Mouse (Mus musculus): ENCODE measurements around the gene Wdr27. TPM values are rescaled to one million over a fixed set of nuclear protein-coding genes. Genes with fewer than 3 reads are reported as not detected.
"Not testable (repeated sequence)": the region's sequence is repeated elsewhere in the genome, so short reads cannot be mapped to it uniquely, and the experiment has no call there.

Wdr27 gene
- total RNA-seq, 4 experiments from 2014 or later = 3.5 to 9.7 (median 6.9) TPM

DNA sequence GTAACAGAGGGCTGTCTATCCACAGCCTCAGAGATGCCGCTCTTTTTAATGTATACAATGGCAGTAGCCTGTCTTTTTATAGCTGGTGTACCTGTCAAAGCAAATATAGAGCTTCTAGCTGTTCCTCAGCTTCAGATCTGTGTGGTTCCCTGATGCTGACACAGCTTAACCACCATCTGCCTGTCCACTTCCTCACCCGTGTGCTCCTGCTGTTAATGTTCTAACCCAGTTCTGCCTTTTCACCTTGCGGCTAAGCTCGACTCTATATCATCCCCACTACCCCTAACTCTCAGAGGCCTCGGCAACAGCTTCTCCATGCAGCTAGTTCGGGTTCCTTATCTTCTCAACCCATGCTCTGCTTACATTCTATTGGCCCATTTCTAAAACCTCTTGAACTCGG, 12.3 kb downstream of the Wdr27 start:
- DNase-seq = no peak

GRCm38 (mm10) chr17:14928631-14929030, 14.3 kb downstream of the Wdr27 start:
- DNase-seq = no peak

GRCm38 (mm10) chr17:14927644-14928218, 15.2 kb downstream of the Wdr27 start:
- no peak for DNase-seq

DNA sequence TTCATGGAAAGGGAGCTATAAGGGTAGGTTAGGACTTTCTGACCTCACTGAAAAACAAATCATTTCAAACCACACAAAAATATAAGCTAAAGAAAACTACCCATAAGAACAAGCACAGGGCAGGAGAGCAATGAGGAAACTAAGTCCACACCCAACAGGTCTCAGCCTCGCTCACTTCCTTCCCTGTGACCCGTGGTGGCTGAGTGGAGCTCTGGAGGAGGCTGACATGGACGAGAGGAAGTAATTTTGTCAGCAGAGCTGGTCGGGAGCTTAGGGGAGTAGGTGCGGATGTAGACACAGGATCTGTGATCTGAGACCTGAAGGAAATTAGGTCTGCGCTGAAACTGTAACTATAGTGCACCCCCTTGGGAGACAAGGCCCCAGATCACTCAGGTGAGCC, 21.4 kb downstream of the Wdr27 start:
- no peak for DNase-seq

DNA sequence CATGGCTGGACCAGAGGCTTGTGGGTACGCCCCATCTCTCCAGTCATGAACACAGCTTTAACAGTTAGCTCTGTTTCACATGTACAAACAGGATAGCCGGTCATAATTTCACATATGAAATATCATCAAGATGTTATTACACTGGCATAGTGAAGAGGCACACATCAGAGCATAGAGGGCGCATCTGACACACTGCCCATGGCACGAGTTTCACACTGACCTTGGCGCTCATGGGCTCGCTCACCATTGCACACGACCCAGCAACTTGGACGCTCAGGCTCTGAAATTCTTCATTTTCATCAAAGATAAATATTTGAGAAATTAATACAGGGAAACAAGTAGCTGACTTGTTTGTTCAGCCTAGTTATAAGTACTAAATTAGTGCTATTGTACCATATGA, 25.1 kb downstream of the Wdr27 start:
- no peak for DNase-seq

DNA sequence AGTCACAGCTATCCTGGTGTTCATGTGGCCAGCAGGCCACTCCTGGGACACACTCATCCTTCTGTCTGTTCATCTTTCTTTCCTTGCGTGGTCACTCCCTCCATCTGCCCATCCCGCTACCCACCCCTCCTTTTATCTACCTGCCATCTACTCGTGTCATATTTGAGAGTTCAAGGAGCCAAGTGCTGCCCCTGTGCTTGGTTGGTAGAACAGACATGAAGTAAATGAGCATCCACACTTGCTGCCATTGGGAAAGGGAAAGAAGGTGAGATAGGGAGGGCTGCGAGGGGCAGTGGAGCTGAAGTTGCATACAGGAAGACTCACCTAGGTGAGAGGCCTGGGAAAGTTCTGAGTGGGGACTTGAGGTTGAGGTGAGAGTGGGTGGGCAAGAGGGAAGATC, 28.6 kb downstream of the Wdr27 start:
- DNase-seq = no peak

- DNase-seq = no peak
These were observed 30.0 kb downstream of the Wdr27 start for GRCm38 (mm10) chr17:14912981-14913380.

GRCm38 (mm10) chr17:14912420-14912819, 30.5 kb downstream of the Wdr27 start:
- no peak for DNase-seq

DNA sequence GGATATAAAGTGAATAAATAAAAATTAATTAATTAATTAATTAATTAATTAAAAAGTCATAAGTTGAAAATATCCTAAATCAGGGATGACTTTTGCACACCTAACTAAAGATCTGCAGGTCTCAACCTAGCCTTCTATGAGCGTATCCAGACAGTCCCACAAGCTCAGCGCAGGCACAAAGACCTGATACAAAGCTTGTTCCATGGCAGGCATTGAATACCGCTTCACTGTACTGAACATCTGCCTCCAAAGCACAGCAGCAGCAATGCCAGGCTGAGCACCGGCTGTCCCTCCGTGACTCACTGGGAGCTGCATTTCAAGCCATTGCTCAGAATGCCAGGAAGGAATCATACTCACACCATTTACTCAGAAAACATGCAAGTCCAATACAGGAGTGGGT, 32.2 kb downstream of the Wdr27 start:
- DNase-seq = no peak

DNA sequence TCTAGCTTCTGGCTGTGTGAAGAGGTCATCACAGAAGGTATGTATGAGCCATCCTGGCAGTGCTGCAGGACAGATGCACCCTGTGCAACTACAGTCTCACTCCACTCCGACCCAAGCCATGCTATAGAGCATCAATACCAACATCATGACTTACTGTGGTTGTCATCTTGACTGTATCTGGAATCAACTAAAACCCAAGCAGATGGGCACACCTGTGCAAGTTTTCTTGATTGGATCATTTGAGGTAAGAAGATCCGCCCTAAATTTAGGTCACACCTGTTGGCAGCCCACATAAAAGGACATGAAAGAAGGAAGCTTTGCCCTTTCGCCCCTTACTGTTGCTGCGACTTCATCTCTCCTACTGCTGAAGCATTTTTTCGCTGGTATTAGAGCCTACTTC, 33.6 kb downstream of the Wdr27 start:
- DNase-seq = no peak

GRCm38 (mm10) chr17:14907136-14907535, 35.8 kb downstream of the Wdr27 start:
- DNase-seq = no peak

- no peak for DNase-seq
These were observed 36.3 kb downstream of the Wdr27 start for GRCm38 (mm10) chr17:14906611-14907010.

DNA sequence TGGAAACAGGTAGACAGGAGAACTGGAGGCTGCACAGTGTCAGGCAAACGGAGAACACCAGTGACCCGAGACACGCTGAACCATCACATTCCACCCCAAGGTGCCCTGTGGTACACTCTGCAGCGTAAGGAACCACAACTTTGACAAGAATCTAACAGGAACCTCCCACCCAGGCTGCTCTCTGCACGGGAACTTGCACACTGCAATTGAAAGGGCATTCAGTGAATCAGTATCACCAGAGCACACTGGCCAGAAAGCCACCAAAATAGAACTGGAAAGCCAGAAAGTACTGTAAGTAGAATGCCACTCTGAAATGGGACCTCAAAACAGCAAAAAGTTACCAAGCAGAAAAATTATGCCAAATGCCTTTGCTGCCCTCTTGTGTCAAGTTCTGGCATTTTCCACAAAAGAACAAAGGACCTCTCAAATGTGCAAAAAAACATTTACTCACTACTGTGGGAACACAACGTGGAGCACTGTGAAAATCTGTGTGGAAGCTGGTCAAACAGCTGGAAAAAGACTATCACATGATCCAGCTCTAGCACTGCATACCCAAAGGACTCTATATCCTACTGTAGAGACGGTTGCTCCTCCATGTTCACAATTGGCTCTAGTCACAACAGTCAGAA, 38.2 kb downstream of the Wdr27 start:
- peak; percentile 16 for DNase-seq

GRCm38 (mm10) chr17:14904206-14904605, 38.8 kb downstream of the Wdr27 start:
- DNase-seq = no peak

DNA sequence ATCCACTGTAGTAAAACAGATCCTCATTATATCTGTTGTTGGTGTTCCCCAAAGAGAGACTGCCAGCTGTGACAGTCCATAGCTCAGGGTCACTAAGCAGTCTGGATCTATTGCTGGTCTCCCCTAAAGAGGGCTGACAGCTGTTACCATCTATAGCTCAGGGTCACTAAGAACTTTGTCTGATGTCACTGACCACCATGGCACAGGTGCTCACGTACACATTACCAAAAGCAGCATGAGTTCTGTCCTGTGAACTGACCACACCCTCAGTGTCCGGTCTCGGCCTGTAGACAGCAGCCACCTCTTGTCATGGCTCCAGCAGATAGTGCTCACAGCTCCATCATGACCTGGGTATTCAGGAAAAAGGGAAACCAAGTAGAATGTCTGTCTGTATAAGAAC, 39.7 kb downstream of the Wdr27 start:
- no peak for DNase-seq

DNA sequence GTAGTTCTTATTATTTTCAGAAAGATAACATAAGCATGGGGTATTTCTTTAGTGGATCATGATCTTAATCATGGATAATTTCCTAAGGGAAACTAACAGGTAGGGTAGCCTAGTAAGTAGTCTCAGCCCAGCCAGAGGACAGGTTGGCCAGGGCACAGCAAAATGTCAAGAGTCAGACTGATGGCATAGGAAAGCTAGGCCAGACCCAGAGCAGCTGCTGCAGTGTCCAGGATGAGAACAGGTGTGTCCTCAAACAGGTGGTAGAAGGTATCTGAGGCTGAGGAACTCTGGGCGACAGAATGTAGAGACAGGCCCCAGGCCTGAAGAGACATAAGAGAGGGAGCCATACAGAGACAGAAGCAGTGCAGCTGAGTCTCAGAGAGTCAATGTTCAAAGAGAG, 44.0 kb downstream of the Wdr27 start:
- DNase-seq = no peak

DNA sequence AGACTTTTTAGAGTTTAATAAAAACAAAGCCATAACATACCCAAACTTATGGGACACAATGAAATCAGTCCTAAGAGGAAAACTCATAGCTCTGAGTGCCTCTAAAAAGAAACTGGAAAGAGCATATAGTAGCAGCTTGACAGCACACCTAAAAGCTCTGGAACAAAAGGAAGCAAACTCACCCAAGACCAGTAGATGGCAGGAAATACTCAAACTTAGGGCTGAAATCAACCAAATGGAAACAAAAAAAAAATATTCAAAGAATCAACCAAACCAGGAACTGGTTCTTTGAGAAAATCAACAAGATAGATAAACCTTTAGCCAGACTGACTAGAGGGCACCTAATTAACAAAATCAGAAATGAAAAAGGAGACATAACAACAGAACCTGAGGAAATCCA, 47.9 kb downstream of the Wdr27 start:
- DNase-seq = not testable (repeated sequence)

GRCm38 (mm10) chr17:14886933-14887332, 56.0 kb downstream of the Wdr27 start:
- no peak for DNase-seq

DNA sequence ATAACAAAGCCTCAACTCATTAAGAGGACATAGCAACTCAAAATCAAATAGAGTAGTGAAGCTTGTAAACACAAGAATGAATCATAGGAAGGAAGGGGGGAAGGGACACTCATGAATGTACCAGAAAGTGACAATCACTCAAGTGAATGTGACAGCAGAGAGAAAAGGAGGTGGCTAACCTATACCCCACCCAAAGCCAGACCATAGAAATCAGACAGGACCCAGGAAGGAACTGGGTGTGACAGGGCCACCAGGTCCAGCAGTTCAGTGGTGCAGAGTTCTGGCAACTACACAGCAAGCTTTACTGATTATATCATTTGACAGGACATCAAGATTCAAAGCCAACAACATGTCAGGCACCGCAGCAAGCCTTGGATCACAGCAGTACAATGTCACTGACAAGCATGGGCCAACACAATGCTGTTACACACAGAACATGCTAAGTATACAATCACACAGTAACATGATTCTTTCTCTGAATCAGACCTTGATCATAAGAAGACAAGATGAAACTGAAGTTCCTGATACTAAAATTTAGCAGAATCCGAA, 68.2 kb downstream of the Wdr27 start:
- no peak for DNase-seq

- no peak for DNase-seq
These were observed 82.7 kb downstream of the Wdr27 start for GRCm38 (mm10) chr17:14860220-14860619.

DNA sequence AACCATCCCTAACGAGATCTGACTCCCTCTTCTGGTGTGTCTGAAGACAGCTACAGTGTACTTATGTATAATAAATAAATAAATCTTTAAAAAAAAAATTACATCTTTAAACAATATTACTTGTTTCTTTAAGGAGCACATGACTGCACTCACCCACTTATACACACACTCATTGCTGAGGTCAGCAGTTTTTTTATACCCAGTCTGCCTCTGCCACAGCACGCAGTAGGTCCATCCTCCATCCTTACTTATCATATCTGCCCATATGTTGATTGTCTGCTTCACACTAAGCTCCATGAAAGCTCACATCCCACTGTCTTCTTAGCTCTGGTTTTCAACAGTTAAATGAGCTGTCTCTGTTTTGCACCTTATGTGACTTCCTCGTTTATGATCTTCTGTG, 95.2 kb downstream of the Wdr27 start:
- DNase-seq = no peak

DNA sequence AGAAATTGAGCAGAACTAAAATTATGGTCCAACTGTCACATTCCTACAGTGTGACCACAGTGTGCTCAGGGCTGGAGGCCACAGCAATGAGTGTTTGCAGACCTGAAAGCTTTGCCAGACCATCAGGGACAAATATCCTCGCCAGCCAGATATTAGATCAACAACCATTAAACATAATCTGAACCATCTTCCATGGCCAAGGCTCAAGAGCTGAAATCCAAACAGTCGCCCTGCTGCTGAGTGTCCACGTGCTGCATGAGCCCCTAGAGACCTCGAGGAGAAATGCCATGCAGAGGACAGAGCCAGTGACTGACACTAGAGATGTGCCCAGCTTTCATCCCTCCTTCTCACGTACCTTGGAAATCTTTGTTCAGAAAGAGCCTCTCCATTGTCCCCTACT, 96.1 kb downstream of the Wdr27 start:
- peak; percentile 31 for DNase-seq

GRCm38 (mm10) chr17:14826715-14827295, 116.2 kb downstream of the Wdr27 start:
- no peak for DNase-seq

DNA sequence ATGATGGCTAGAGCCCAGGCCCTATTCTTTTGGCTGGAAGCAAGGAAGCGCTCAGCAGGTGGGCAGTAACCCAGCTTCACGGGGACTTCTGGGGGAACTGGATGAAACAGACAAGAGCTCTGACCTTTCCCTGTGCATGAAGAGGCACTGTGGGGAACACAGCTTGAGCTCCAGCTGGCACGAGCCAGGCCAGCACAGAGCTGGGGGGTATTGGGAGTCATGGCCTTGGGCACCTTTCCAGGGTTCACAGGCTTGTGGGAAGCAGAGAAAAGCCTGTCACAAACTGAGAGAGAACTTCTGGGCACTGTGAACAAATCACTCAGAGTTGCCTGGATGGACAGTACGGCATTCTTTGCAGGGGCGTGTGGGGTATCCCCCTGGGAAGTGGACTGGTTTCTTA, 118.0 kb downstream of the Wdr27 start:
- DNase-seq = peak; percentile 76

Measured in adrenal gland, adult 8-10 months (tissue).